Mouse (Mus musculus): ENCODE measurements around the gene Ephx1. TPM values are rescaled to one million over a fixed set of nuclear protein-coding genes. Genes with fewer than 3 reads are reported as not detected.

Ephx1 gene
- polyA plus RNA-seq, 1 experiment from 2014 or later: 30.0 TPM

DNA sequence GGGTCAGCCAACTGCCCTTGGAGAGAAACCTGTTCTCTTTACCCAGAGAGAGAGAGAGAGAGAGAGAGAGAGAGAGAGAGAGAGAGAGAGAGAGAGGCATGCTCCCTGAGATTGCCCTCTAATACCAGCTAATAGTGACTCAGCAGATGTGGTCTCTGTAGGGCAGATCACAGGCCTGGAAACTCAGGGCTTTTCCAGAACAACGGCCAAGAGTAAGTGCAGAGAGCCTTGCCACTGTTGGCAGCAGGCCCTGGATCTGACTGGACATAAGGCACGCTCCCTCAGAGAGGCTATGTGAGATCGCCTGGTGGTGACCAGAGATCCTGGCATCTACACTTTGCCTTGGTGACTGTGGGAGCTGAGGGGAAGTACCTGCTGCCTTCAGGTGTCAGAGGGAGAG lies 10.9 kb downstream of the Ephx1 start:
- no peak overlapping the region for H3K9ac ChIP-seq (ENCODE audit: low read length)
- DNase-seq (ENCODE audit: low spot score): peak; percentile 53
- H3K27ac ChIP-seq (replicated peaks): 0 out of 2 replicates have a peak overlapping the region, but pooled peaks have one; percentile 30
- no peak overlapping the region for H3K4me2 ChIP-seq (replicated peaks; ENCODE audit: low read depth)
- no peaks in the 10 kb centered on the region for H3K36me3 ChIP-seq (ENCODE audit: control insufficient read depth, insufficient read depth, low read length)
- 0 out of 2 replicates have a peak, but pooled peaks cover under 1% of the 10 kb centered on the region for H3K4me1 ChIP-seq (replicated peaks; ENCODE audit: control insufficient read depth, insufficient read depth)
- H3K27me3 ChIP-seq (ENCODE audit: control insufficient read depth, insufficient read depth, low read length): no peaks in the 10 kb centered on the region
- no peak overlapping the region for H3K4me3 ChIP-seq (ENCODE audit: low read depth, low read length)
- 46% methylated on average over 3 of the region's 3 CpGs for WGBS
- H3K9me3 ChIP-seq (ENCODE audit: control insufficient read depth, low read length): no peaks in the 10 kb centered on the region
- no peak for TF ChIP-seq CTCF (IDR thresholded peaks at IDR 0.05; ENCODE audit: low read depth)
- no peak for TF ChIP-seq EP300 (optimal IDR thresholded peaks at IDR 0.05)
- ATAC-seq (ENCODE audit: low FRiP score, low TSS enrichment): peak; percentile 78

DNA sequence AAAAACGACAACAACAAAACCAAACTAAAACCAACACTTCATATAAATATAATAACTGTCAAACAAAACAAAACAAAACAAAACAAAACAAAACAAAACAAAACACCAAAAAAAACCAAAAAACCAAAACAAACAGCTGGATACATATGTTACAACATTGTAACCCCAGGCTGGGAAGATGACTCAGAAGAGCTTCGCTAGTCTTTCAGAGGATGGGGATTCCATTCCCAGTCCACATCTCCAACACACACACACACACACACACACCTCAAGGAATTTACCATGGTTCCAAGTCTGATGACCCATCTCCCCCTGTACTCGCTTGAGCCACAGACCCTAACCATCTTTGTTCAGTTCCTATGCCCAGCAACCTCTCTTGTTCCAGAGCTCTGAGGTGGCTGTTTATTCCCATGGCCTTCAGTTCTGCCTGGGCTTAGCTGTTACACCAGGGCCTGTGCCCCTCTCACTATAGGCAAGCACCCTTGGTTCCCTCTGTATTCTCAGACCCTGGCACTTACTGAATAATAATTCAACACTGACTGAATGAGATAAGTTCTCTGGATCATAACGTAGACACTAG lies 11.6 kb downstream of the Ephx1 start:
- Histone ChIP-seq H3K4me3 (ENCODE audit: low read depth, low read length) (no peak overlapping the region), H3K36me3 (ENCODE audit: control insufficient read depth, insufficient read depth, low read length) (no peaks in the 10 kb centered on the region), H3K9ac (ENCODE audit: low read length) (no peak overlapping the region), H3K27me3 (ENCODE audit: control insufficient read depth, insufficient read depth, low read length) (no peaks in the 10 kb centered on the region), H3K27ac (replicated peaks) (no peak overlapping the region), H3K9me3 (ENCODE audit: control insufficient read depth, low read length) (no peaks in the 10 kb centered on the region), H3K4me2 (replicated peaks; ENCODE audit: low read depth) (no peak overlapping the region), H3K4me1 (replicated peaks; ENCODE audit: control insufficient read depth, insufficient read depth) (no peaks in the 10 kb centered on the region)
- TF ChIP-seq EP300 (optimal IDR thresholded peaks at IDR 0.05) (no peak), CTCF (IDR thresholded peaks at IDR 0.05; ENCODE audit: low read depth) (no peak)
- DNase-seq (ENCODE audit: low spot score) (peak; percentile 10), ATAC-seq (ENCODE audit: low FRiP score, low TSS enrichment) (no peak)
- WGBS: 77% methylated on average over 4 of the region's 4 CpGs

DNA sequence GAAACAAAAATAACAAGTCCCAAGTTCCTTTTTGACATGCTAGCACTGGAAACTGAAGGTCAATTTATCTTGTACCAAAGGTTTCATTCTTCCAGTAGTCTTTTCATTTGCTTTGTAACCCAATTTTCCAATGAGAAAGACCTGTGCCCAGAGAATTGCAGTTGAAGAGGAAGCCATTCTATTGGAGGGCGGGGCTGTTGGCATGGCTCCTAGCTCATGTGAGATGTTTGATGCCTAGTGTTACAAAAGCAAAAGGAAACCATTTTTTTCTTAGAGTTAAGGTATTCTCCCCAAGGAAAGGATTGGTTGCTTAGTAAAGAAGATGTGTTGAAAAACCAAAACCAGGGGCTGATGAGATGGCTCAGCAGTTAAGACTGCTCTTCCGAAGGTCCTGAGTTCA lies 12.4 kb downstream of the Ephx1 start:
- DNase-seq (ENCODE audit: low spot score) (peak; percentile 19), ATAC-seq (ENCODE audit: low FRiP score, low TSS enrichment) (no peak)
- Histone ChIP-seq H3K9me3 (ENCODE audit: control insufficient read depth, low read length) (no peaks in the 10 kb centered on the region), H3K27me3 (ENCODE audit: control insufficient read depth, insufficient read depth, low read length) (no peaks in the 10 kb centered on the region), H3K4me1 (replicated peaks; ENCODE audit: control insufficient read depth, insufficient read depth) (no peaks in the 10 kb centered on the region), H3K4me3 (ENCODE audit: low read depth, low read length) (no peak overlapping the region), H3K36me3 (ENCODE audit: control insufficient read depth, insufficient read depth, low read length) (no peaks in the 10 kb centered on the region), H3K27ac (replicated peaks) (no peak overlapping the region), H3K9ac (ENCODE audit: low read length) (no peak overlapping the region), H3K4me2 (replicated peaks; ENCODE audit: low read depth) (no peak overlapping the region)
- TF ChIP-seq CTCF (IDR thresholded peaks at IDR 0.05; ENCODE audit: low read depth) (no peak), EP300 (optimal IDR thresholded peaks at IDR 0.05) (no peak)
- 85% methylated on average over 2 of the region's 2 CpGs for WGBS

DNA sequence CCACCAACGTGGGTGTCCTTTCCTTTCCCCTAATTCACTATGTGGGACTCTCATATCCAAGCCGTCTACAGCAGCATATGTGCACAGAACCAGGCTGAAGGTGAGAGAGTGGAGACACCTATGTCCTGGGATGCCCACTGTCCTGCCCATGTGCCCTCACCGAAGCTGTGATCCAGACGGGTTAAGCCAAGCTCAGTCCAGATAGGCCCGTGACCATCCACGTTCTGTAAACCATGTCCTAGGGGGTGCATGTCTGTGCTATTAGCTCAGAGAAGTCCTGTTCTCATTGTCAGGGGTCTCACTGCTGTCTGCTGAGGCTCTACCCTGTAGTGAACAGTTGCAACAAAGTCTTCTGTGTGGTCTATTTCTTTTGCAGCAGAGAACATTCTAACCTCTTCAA lies 12.9 kb downstream of the Ephx1 start:
- Histone ChIP-seq H3K36me3 (ENCODE audit: control insufficient read depth, insufficient read depth, low read length) (no peaks in the 10 kb centered on the region), H3K4me1 (replicated peaks; ENCODE audit: control insufficient read depth, insufficient read depth) (no peaks in the 10 kb centered on the region), H3K27me3 (ENCODE audit: control insufficient read depth, insufficient read depth, low read length) (no peaks in the 10 kb centered on the region), H3K4me2 (replicated peaks; ENCODE audit: low read depth) (no peak overlapping the region), H3K9ac (ENCODE audit: low read length) (no peak overlapping the region), H3K9me3 (ENCODE audit: control insufficient read depth, low read length) (no peaks in the 10 kb centered on the region), H3K27ac (replicated peaks) (no peak overlapping the region), H3K4me3 (ENCODE audit: low read depth, low read length) (no peak overlapping the region)
- WGBS: 84% methylated on average over 6 of the region's 6 CpGs
- no peak for TF ChIP-seq EP300 (optimal IDR thresholded peaks at IDR 0.05)
- DNase-seq (ENCODE audit: low spot score) (peak; percentile 8), ATAC-seq (ENCODE audit: low FRiP score, low TSS enrichment) (no peak)

GRCm38 (mm10) chr1:181005331-181005730 lies 15.4 kb downstream of the Ephx1 start:
- Histone ChIP-seq H3K4me3 (ENCODE audit: low read depth, low read length) (no peak overlapping the region), H3K27me3 (ENCODE audit: control insufficient read depth, insufficient read depth, low read length) (no peaks in the 10 kb centered on the region), H3K9ac (ENCODE audit: low read length) (no peak overlapping the region), H3K4me1 (replicated peaks; ENCODE audit: control insufficient read depth, insufficient read depth) (no peaks in the 10 kb centered on the region), H3K27ac (replicated peaks) (no peak overlapping the region), H3K36me3 (ENCODE audit: control insufficient read depth, insufficient read depth, low read length) (no peaks in the 10 kb centered on the region), H3K4me2 (replicated peaks; ENCODE audit: low read depth) (no peak overlapping the region), H3K9me3 (ENCODE audit: control insufficient read depth, low read length) (no peaks in the 10 kb centered on the region)
- TF ChIP-seq EP300 (optimal IDR thresholded peaks at IDR 0.05) (no peak), CTCF (IDR thresholded peaks at IDR 0.05; ENCODE audit: low read depth) (no peak)
- 58% methylated on average over 8 of the region's 8 CpGs for whole genome bisulfite sequencing
- ATAC-seq (ENCODE audit: low FRiP score, low TSS enrichment): peak; percentile 50; the same call in 1 of the 2 replicates
- peak; percentile 29 for DNase-seq (ENCODE audit: low spot score)

GRCm38 (mm10) chr1:181003790-181004189 lies 16.9 kb downstream of the Ephx1 start:
- no peaks in the 10 kb centered on the region for H3K27me3 ChIP-seq (ENCODE audit: control insufficient read depth, insufficient read depth, low read length)
- no peak for ATAC-seq (ENCODE audit: low FRiP score, low TSS enrichment)
- WGBS: 71% methylated on average over 2 of the region's 2 CpGs
- no peaks in the 10 kb centered on the region for H3K9me3 ChIP-seq (ENCODE audit: control insufficient read depth, low read length)
- TF ChIP-seq EP300 (optimal IDR thresholded peaks at IDR 0.05) (no peak), CTCF (IDR thresholded peaks at IDR 0.05; ENCODE audit: low read depth) (no peak)
- no peak for DNase-seq (ENCODE audit: low spot score)
- H3K4me1 ChIP-seq (replicated peaks; ENCODE audit: control insufficient read depth, insufficient read depth): no peaks in the 10 kb centered on the region
- H3K4me3 ChIP-seq (ENCODE audit: low read depth, low read length): no peak overlapping the region
- no peak overlapping the region for H3K4me2 ChIP-seq (replicated peaks; ENCODE audit: low read depth)
- no peak overlapping the region for H3K9ac ChIP-seq (ENCODE audit: low read length)
- H3K27ac ChIP-seq (replicated peaks): no peak overlapping the region
- no peaks in the 10 kb centered on the region for H3K36me3 ChIP-seq (ENCODE audit: control insufficient read depth, insufficient read depth, low read length)
